ENCODE assay signal across 11 mouse cellular contexts in genomic region chr3:145602410-145603206, GRCm38 (mm10). TPM values are rescaled to one million over a fixed set of nuclear protein-coding genes. Genes with fewer than 3 reads are reported as not detected.
A peak's percentile ranks its signal among the peaks of the same experiment; 100 is the strongest.
DNase-seq lines count a peak whose midpoint lies in the region; ATAC-seq and TF ChIP-seq lines count a peak whose summit lies in the region.
"Had no signal": no experiment of that assay in that cellular context is flagged by ENCODE, and none has a peak within 500 bp of the region (broad histone marks: within the 10 kb centered on the region; RNA-seq: fewer than 3 reads in every experiment).

No protein-coding gene starts in this region.

- no peak overlapping the region for H3K4me3 ChIP-seq in heart, postnatal 0 days (ENCODE audit: low read depth, low read length)
- H3K4me3 ChIP-seq in intestine, embryonic 15.5 days (replicated peaks) = no peak overlapping the region
- no peak overlapping the region for H3K4me3 ChIP-seq in midbrain, embryonic 15.5 days
- H3K4me3 ChIP-seq: embryonic facial prominence, embryonic 13.5 days; heart, embryonic 15.5 days; midbrain, embryonic 12.5 days had no signal

- ATAC-seq in heart, postnatal 0 days (ENCODE audit: insufficient read depth, low read depth) = no peak
- peak; percentile 79 for ATAC-seq in intestine, embryonic 15.5 days
- peak; percentile 72 for ATAC-seq in midbrain, embryonic 15.5 days (replicated peaks)

- H3K9ac ChIP-seq in heart, postnatal 0 days (replicated peaks; ENCODE audit: low read depth, low read length) = no peak overlapping the region
- H3K9ac ChIP-seq in intestine, embryonic 15.5 days = no peak overlapping the region
- no peak overlapping the region for H3K9ac ChIP-seq in midbrain, embryonic 15.5 days
- H3K9ac ChIP-seq: embryonic facial prominence, embryonic 13.5 days; heart, embryonic 15.5 days; midbrain, embryonic 12.5 days had no signal

- TF ChIP-seq CTCF in heart, postnatal 0 days (IDR thresholded peaks at IDR 0.05; ENCODE audit: low read depth) = no peak

- intact Hi-C loops in heart, postnatal 25 days (cut with DNase I) = no loop called here

- H3K27ac ChIP-seq in heart, postnatal 0 days (ENCODE audit: low read depth) = 0 out of 2 replicates have a peak overlapping the region, but pooled peaks have one; percentile 15
- H3K27ac ChIP-seq in intestine, embryonic 15.5 days = peak overlapping the region; percentile 7; the same call in 1 of the 2 replicates
- no peak overlapping the region; the same call in 1 of the 2 replicates for H3K27ac ChIP-seq in midbrain, embryonic 15.5 days
- H3K27ac ChIP-seq: embryonic facial prominence, embryonic 13.5 days; heart, embryonic 15.5 days; midbrain, embryonic 12.5 days had no signal

- no peaks in the 10 kb centered on the region for H3K27me3 ChIP-seq in heart, postnatal 0 days (ENCODE audit: control insufficient read depth, insufficient read depth, low read length)
- H3K27me3 ChIP-seq in intestine, embryonic 15.5 days (replicated peaks) = no peaks in the 10 kb centered on the region
- no peaks in the 10 kb centered on the region for H3K27me3 ChIP-seq in midbrain, embryonic 15.5 days (replicated peaks)
- H3K27me3 ChIP-seq: embryonic facial prominence, embryonic 13.5 days; heart, embryonic 15.5 days; midbrain, embryonic 12.5 days had no signal

- no peak for DNase-seq in heart, postnatal 0 days (ENCODE audit: low spot score)
- no peak for DNase-seq in heart, postnatal 25 days (ENCODE audit: low spot score)
- peak; percentile 56 for DNase-seq in ZHBTc4 (ENCODE audit: low read depth, low spot score)
- no peak for DNase-seq in ovary, adult 18-20 months (ENCODE audit: low spot score)
- DNase-seq in T-cell, adult 2 months (ENCODE audit: low spot score) = no peak
- no peak for DNase-seq in cerebellum, postnatal 25 days

- H3K36me3 ChIP-seq in heart, postnatal 0 days (replicated peaks; ENCODE audit: control insufficient read depth, insufficient read depth, low read length) = peaks cover 64% of the 10 kb centered on the region
- peaks cover 12% of the 10 kb centered on the region for H3K36me3 ChIP-seq in intestine, embryonic 15.5 days
- peaks cover 22% of the 10 kb centered on the region for H3K36me3 ChIP-seq in midbrain, embryonic 15.5 days (replicated peaks)

- no peak for TF ChIP-seq EP300 in heart, postnatal 0 days (IDR thresholded peaks at IDR 0.05; ENCODE audit: low read depth)

- H3K4me1 ChIP-seq in heart, postnatal 0 days (ENCODE audit: control insufficient read depth, insufficient read depth) = no peaks in the 10 kb centered on the region
- H3K4me1 ChIP-seq in intestine, embryonic 15.5 days (replicated peaks) = peaks cover 5% of the 10 kb centered on the region; the same call in 1 of the 2 replicates
- H3K4me1 ChIP-seq in midbrain, embryonic 15.5 days = peaks cover 11% of the 10 kb centered on the region
- H3K4me1 ChIP-seq: embryonic facial prominence, embryonic 13.5 days had no signal

- WGBS in heart, postnatal 0 days = 57% methylated on average over 11 of the region's 11 CpGs
- WGBS in intestine, embryonic 15.5 days = 42% methylated on average over 11 of the region's 11 CpGs
- WGBS in midbrain, embryonic 15.5 days = 57% methylated on average over 11 of the region's 11 CpGs

- H3K9me3 ChIP-seq in heart, postnatal 0 days (replicated peaks; ENCODE audit: control insufficient read depth, low read length) = no peaks in the 10 kb centered on the region
- no peaks in the 10 kb centered on the region for H3K9me3 ChIP-seq in intestine, embryonic 15.5 days
- H3K9me3 ChIP-seq in midbrain, embryonic 15.5 days = no peaks in the 10 kb centered on the region
- H3K9me3 ChIP-seq: embryonic facial prominence, embryonic 13.5 days; heart, embryonic 15.5 days; midbrain, embryonic 12.5 days had no signal

- H3K4me2 ChIP-seq in heart, postnatal 0 days (ENCODE audit: low read depth, low read length) = no peak overlapping the region
- H3K4me2 ChIP-seq in intestine, embryonic 15.5 days (replicated peaks) = no peak overlapping the region
- no peak overlapping the region for H3K4me2 ChIP-seq in midbrain, embryonic 15.5 days
- H3K4me2 ChIP-seq: embryonic facial prominence, embryonic 13.5 days; heart, embryonic 15.5 days; midbrain, embryonic 12.5 days had no signal

RNA-seq across cellular contexts. Expression of gene Znhit6, which starts 26.6 kb away (rescaled TPM):
- total RNA-seq in heart, postnatal 0 days (2014; rRNA removed; ENCODE audit: low replicate concordance) = 0.15 and 8.4 TPM in 2 replicates
- 15.7 and 17.5 TPM in 2 replicates for polyA plus RNA-seq in heart, postnatal 0 days (2015; fragmentation: Nextera tagmentation; extraction: Ambion mirVana)
- 10 to 100 TPM; 10.5 to 11.1 TPM for total RNA-seq in heart, postnatal 25 days (2021)
- polyA plus RNA-seq in intestine, embryonic 15.5 days (2015; fragmentation: Nextera tagmentation; extraction: Ambion mirVana) = 32.1 and 33.7 TPM in 2 replicates
- 34.5 and 38.0 TPM in 2 replicates for polyA plus RNA-seq in midbrain, embryonic 15.5 days (2015; fragmentation: Nextera tagmentation; extraction: Ambion mirVana)

RNA-seq across cellular contexts. Expression of gene Ccn1, which starts 47.2 kb away (rescaled TPM):
- total RNA-seq in heart, postnatal 0 days (2014; rRNA removed; ENCODE audit: low replicate concordance) = 91.1 and 92.3 TPM in 2 replicates
- 31.3 and 34.0 TPM in 2 replicates for polyA plus RNA-seq in heart, postnatal 0 days (2015; fragmentation: Nextera tagmentation; extraction: Ambion mirVana)
- total RNA-seq in heart, postnatal 25 days (2021) = 10 to 100 TPM; 46.8 to 75.2 TPM
- 48.0 and 50.4 TPM in 2 replicates for polyA plus RNA-seq in intestine, embryonic 15.5 days (2015; fragmentation: Nextera tagmentation; extraction: Ambion mirVana)
- 8.3 and 9.1 TPM in 2 replicates for polyA plus RNA-seq in midbrain, embryonic 15.5 days (2015; fragmentation: Nextera tagmentation; extraction: Ambion mirVana)
